8 mouse cellular contexts compared by ENCODE assay signal in genomic region chr11:98149304-98149750, GRCm38 (mm10). TPM values are rescaled to one million over a fixed set of nuclear protein-coding genes. Genes with fewer than 3 reads are reported as not detected.
DNase-seq lines count a peak whose midpoint lies in the region; ATAC-seq lines count a peak whose summit lies in the region.

No protein-coding gene starts in this region.

- peak; percentile 67 for DNase-seq in MEL-GATA-1-ER (ENCODE audit: extremely low read depth, low read depth)
- peak; percentile 92 for DNase-seq in cerebellum, adult 8-10 months
- peak; percentile 97 for DNase-seq in hindbrain, embryonic 11.5 days (ENCODE audit: low spot score)
- peak; percentile 94 to 96 for DNase-seq in layer of hippocampus, postnatal 10 days (ENCODE audit: low spot score in 2 of 2)
- peak; percentile 96 for DNase-seq in lung, postnatal 10 days
- DNase-seq in ovary, postnatal 36 days (ENCODE audit: low spot score): peak; percentile 94
- DNase-seq in thymus, postnatal 25 days: peak; percentile 93

- no peaks in the 10 kb centered on the region for H3K36me3 ChIP-seq in hindbrain, embryonic 11.5 days (ENCODE audit: control insufficient read depth, insufficient read depth, low read length)

- WGBS in hindbrain, embryonic 11.5 days: 0% methylated on average over 10 of the region's 57 CpGs

- peak overlapping the region; percentile 94 for H3K4me2 ChIP-seq in hindbrain, embryonic 11.5 days (replicated peaks; ENCODE audit: low read depth, low read length)

- H3K27ac ChIP-seq in hindbrain, embryonic 11.5 days (ENCODE audit: low read depth, low read length): peak overlapping the region; percentile 95

- no peaks in the 10 kb centered on the region for H3K9me3 ChIP-seq in hindbrain, embryonic 11.5 days (ENCODE audit: control insufficient read depth, low read length)

- H3K4me1 ChIP-seq in hindbrain, embryonic 11.5 days (replicated peaks; ENCODE audit: control insufficient read depth, insufficient read depth, low read length): no peaks in the 10 kb centered on the region; the same call in 1 of the 2 replicates

- peak; percentile 85 for ATAC-seq in frontal cortex, adult (ENCODE audit: low TSS enrichment)
- ATAC-seq in hindbrain, embryonic 11.5 days (ENCODE audit: low FRiP score): peak; percentile 92

- no peaks in the 10 kb centered on the region for H3K27me3 ChIP-seq in hindbrain, embryonic 11.5 days (ENCODE audit: control insufficient read depth, insufficient read depth, low read length)

- peak overlapping the region; percentile 84 for H3K9ac ChIP-seq in hindbrain, embryonic 11.5 days (ENCODE audit: low read depth, low read length)

- peak overlapping the region; percentile 74 for H3K4me3 ChIP-seq in hindbrain, embryonic 11.5 days (ENCODE audit: low read depth, low read length)

RNA-seq across cellular contexts. Expression of gene Fbxl20, which starts 0.9 kb away (rescaled TPM):
- 22.3 and 29.6 TPM in 2 replicates for polyA plus RNA-seq in hindbrain, embryonic 11.5 days (2014; fragmentation: Nextera tagmentation; extraction: Ambion mirVana)
- total RNA-seq in layer of hippocampus, postnatal 10 days (2021): 10 to 100 TPM; 27.8 to 32.0 TPM

RNA-seq across cellular contexts. Expression of gene Med1, which starts 43.8 kb away (rescaled TPM):
- 81.8 and 82.8 TPM in 2 replicates for polyA plus RNA-seq in hindbrain, embryonic 11.5 days (2014; fragmentation: Nextera tagmentation; extraction: Ambion mirVana)
- 10 to 100 TPM; 48.6 to 50.2 TPM for total RNA-seq in layer of hippocampus, postnatal 10 days (2021)

RNA-seq across cellular contexts. Expression of gene Cdk12, which starts 53.5 kb away (rescaled TPM):
- 12.0 and 16.5 TPM in 2 replicates for polyA plus RNA-seq in hindbrain, embryonic 11.5 days (2014; fragmentation: Nextera tagmentation; extraction: Ambion mirVana)
- total RNA-seq in layer of hippocampus, postnatal 10 days (2021): 10 to 100 TPM; 34.1 to 36.5 TPM

Comparison
In these comparisons a context has a peak if more than half of its experiments do, and no peak if none do; other contexts are left out.
1. Peak in every context shown above with its lines: DNase-seq, ATAC-seq, H3K4me3 ChIP-seq and H3K27ac ChIP-seq.